Mouse (Mus musculus) testis, adult 2 months (tissue): ENCODE measurements around the gene Qk.

ENCODE experiments used
- CTCF ChIP-seq: fragments of 200-500 bp; IDR thresholded peaks from 2 replicates; pipeline ENCODE4 v1.5.1; 2012; ENCODE audit warnings: low read depth, mild to moderate bottlenecking, inconsistent platforms, low read length, moderate library complexity; ENCODE audit not compliant: control insufficient read depth, insufficient read depth, insufficient replicate concordance
- POLR2A ChIP-seq: fragments of 200-500 bp; IDR thresholded peaks from 2 replicates; pipeline ENCODE4 v1.6.1; 2012; ENCODE audit warnings: low read depth, mild to moderate bottlenecking, inconsistent platforms, low read length, moderate library complexity; ENCODE audit not compliant: control insufficient read depth

- TF ChIP-seq CTCF (no peak), POLR2A (no peak)
These were observed 20.3 kb downstream of the Qk start for GRCm38 (mm10) chr17:10299396-10299795.
